Mouse (Mus musculus): ENCODE measurements around the gene Tomt. TPM values are rescaled to one million over a fixed set of nuclear protein-coding genes. Genes with fewer than 3 reads are reported as not detected.
A peak's percentile ranks its signal among the peaks of the same experiment; 100 is the strongest.

Gene Tomt
- polyA plus RNA-seq, 1 experiment from 2014 or later, result 0.59 TPM

- no peaks in the 10 kb centered on the region for H3K9me3 ChIP-seq (ENCODE audit: low read length)
- H3K4me2 ChIP-seq (replicated peaks; ENCODE audit: low read depth, low read length), result no peak overlapping the region
- peak overlapping the region; percentile 9; the same call in 1 of the 2 replicates for H3K9ac ChIP-seq (replicated peaks; ENCODE audit: low read length)
- WGBS, result 62% methylated on average over 4 of the region's 4 CpGs
- peaks cover 30% of the 10 kb centered on the region for H3K36me3 ChIP-seq (ENCODE audit: insufficient read depth, low read length)
- H3K4me3 ChIP-seq (ENCODE audit: low read length), result no peak overlapping the region
- no peak for ATAC-seq (ENCODE audit: low FRiP score, low TSS enrichment)
- no peaks in the 10 kb centered on the region for H3K27me3 ChIP-seq (ENCODE audit: insufficient read depth, low read length)
- peaks cover 23% of the 10 kb centered on the region for H3K4me1 ChIP-seq (ENCODE audit: insufficient read depth, low read length)
- H3K27ac ChIP-seq (ENCODE audit: low read length), result no peak overlapping the region
These were observed 2.2 kb upstream of the Tomt start for GRCm38 (mm10) chr7:101908367-101908766.

GRCm38 (mm10) chr7:101906696-101907095 is 537 bp upstream of the Tomt start:
- H3K4me2 ChIP-seq (replicated peaks; ENCODE audit: low read depth, low read length), result peak overlapping the region; percentile 73
- WGBS, result 58% methylated on average over 8 of the region's 8 CpGs
- H3K27ac ChIP-seq (ENCODE audit: low read length), result peak overlapping the region; percentile 97; the same call in 1 of the 2 replicates
- no peaks in the 10 kb centered on the region for H3K9me3 ChIP-seq (ENCODE audit: low read length)
- no peak for ATAC-seq (ENCODE audit: low FRiP score, low TSS enrichment)
- H3K4me3 ChIP-seq (ENCODE audit: low read length), result peak overlapping the region; percentile 75
- no peaks in the 10 kb centered on the region for H3K27me3 ChIP-seq (ENCODE audit: insufficient read depth, low read length)
- peaks cover 29% of the 10 kb centered on the region for H3K36me3 ChIP-seq (ENCODE audit: insufficient read depth, low read length)
- peaks cover 23% of the 10 kb centered on the region for H3K4me1 ChIP-seq (ENCODE audit: insufficient read depth, low read length)
- peak overlapping the region; percentile 91 for H3K9ac ChIP-seq (replicated peaks; ENCODE audit: low read length)

GRCm38 (mm10) chr7:101905561-101906286 is 435 bp downstream of the Tomt start, which contains the start of gene Lamtor1:
Lamtor1 (plus strand) TSS chr7:101905904.
- Histone ChIP-seq H3K36me3 (ENCODE audit: insufficient read depth, low read length) (peaks cover 21% of the 10 kb centered on the region), H3K27me3 (ENCODE audit: insufficient read depth, low read length) (no peaks in the 10 kb centered on the region), H3K4me2 (replicated peaks; ENCODE audit: low read depth, low read length) (peak within 1 kb of the TSS; percentile 73), H3K9me3 (ENCODE audit: low read length) (no peaks in the 10 kb centered on the region), H3K27ac (ENCODE audit: low read length) (peak within 1 kb of the TSS; percentile 97), H3K4me1 (ENCODE audit: insufficient read depth, low read length) (peaks cover 23% of the 10 kb centered on the region), H3K4me3 (ENCODE audit: low read length) (peak within 1 kb of the TSS; percentile 75), H3K9ac (replicated peaks; ENCODE audit: low read length) (peak within 1 kb of the TSS; percentile 91)
- ATAC-seq (ENCODE audit: low FRiP score, low TSS enrichment), result peak; percentile 98
- WGBS, result under 1% methylated on average over 61 of the region's 61 CpGs

GRCm38 (mm10) chr7:101902846-101903245 is 3.3 kb downstream of the Tomt start:
- no peak overlapping the region for H3K4me2 ChIP-seq (replicated peaks; ENCODE audit: low read depth, low read length)
- peaks cover 18% of the 10 kb centered on the region for H3K4me1 ChIP-seq (ENCODE audit: insufficient read depth, low read length)
- H3K27ac ChIP-seq (ENCODE audit: low read length), result no peak overlapping the region
- no peaks in the 10 kb centered on the region for H3K9me3 ChIP-seq (ENCODE audit: low read length)
- no peak overlapping the region for H3K9ac ChIP-seq (replicated peaks; ENCODE audit: low read length)
- H3K36me3 ChIP-seq (ENCODE audit: insufficient read depth, low read length), result 0 out of 2 replicates have a peak, but pooled peaks cover 10% of the 10 kb centered on the region
- no peak overlapping the region for H3K4me3 ChIP-seq (ENCODE audit: low read length)
- no peaks in the 10 kb centered on the region for H3K27me3 ChIP-seq (ENCODE audit: insufficient read depth, low read length)
- ATAC-seq (ENCODE audit: low FRiP score, low TSS enrichment), result no peak

DNA sequence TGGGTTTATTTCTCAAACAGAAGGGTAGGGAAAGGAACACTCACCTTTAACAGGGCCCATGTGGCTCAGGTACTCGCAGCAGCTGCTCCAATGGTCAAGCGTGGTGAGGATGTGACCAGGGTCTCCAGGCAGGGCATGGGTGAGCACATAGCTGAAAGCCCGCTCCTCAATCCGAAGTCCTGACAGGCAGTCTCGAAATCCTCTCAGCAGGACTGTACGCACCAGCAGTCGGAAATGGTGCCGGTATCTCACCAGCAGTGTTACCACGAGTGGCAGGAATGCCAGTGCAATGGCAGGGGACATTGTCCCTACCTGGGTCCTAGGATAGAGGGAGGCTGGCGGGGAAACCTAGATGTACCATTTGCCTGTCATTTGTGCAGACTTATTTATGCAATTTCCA is 4.2 kb downstream of the Tomt start:
- Histone ChIP-seq H3K9me3 (ENCODE audit: low read length) (no peaks in the 10 kb centered on the region), H3K4me2 (replicated peaks; ENCODE audit: low read depth, low read length) (no peak overlapping the region), H3K27ac (ENCODE audit: low read length) (no peak overlapping the region), H3K36me3 (ENCODE audit: insufficient read depth, low read length) (0 out of 2 replicates have a peak, but pooled peaks cover 10% of the 10 kb centered on the region), H3K4me1 (ENCODE audit: insufficient read depth, low read length) (peaks cover 18% of the 10 kb centered on the region), H3K9ac (replicated peaks; ENCODE audit: low read length) (no peak overlapping the region), H3K27me3 (ENCODE audit: insufficient read depth, low read length) (no peaks in the 10 kb centered on the region), H3K4me3 (ENCODE audit: low read length) (no peak overlapping the region)
- WGBS, result 88% methylated on average over 10 of the region's 10 CpGs
- ATAC-seq (ENCODE audit: low FRiP score, low TSS enrichment), result no peak

DNA sequence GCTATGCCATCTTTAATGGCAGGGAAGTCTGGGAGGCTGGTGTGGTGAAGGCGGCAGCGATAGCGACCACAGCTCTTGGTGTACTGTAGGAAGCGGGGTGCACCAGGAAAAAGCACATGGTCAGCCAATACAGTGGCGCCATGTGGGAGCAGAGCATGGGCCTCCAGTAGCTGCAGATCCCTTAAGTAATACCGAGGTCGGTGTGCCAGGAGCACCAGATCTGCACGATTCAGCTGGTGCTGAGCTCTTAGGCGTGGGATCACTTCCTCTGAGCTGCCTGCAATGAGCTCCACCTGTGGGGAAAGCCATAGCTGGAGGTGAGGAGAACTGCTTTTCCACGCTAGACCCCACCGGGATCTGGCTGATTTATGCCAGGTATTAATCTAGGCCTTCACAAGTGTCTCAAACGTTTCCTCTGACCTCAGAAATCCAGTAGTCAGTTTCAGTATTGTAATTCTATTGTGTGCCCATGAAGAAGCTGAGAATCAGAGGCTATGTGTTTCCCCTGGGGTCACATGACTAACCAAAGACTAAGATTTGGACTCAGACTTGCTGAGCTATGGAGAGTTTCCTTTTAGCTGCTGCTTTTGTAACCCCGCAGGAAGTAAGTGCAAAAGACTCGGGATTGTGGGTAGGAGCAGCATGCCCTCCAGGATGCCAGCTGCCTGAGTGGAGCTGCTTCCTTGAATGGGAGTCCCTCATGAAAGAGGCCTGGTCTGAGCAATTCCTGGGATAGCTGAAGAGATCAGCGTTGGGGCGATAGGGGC is 5.6 kb downstream of the Tomt start:
- Histone ChIP-seq H3K27me3 (ENCODE audit: insufficient read depth, low read length) (no peaks in the 10 kb centered on the region), H3K27ac (ENCODE audit: low read length) (no peak overlapping the region), H3K9ac (replicated peaks; ENCODE audit: low read length) (no peak overlapping the region), H3K4me1 (ENCODE audit: insufficient read depth, low read length) (peaks cover 12% of the 10 kb centered on the region; the same call in 1 of the 2 replicates), H3K4me2 (replicated peaks; ENCODE audit: low read depth, low read length) (no peak overlapping the region), H3K9me3 (ENCODE audit: low read length) (no peaks in the 10 kb centered on the region), H3K4me3 (ENCODE audit: low read length) (no peak overlapping the region), H3K36me3 (ENCODE audit: insufficient read depth, low read length) (0 out of 2 replicates have a peak, but pooled peaks cover 10% of the 10 kb centered on the region)
- 85% methylated on average over 16 of the region's 16 CpGs for WGBS
- no peak for ATAC-seq (ENCODE audit: low FRiP score, low TSS enrichment)

- under 1% methylated on average over 57 of the region's 57 CpGs for WGBS
- Histone ChIP-seq H3K9ac (replicated peaks; ENCODE audit: low read length) (peak overlapping the region; percentile 78), H3K27ac (ENCODE audit: low read length) (peak overlapping the region; percentile 96), H3K36me3 (ENCODE audit: insufficient read depth, low read length) (no peaks in the 10 kb centered on the region), H3K4me2 (replicated peaks; ENCODE audit: low read depth, low read length) (peak overlapping the region; percentile 62), H3K4me3 (ENCODE audit: low read length) (peak overlapping the region; percentile 81), H3K9me3 (ENCODE audit: low read length) (no peaks in the 10 kb centered on the region), H3K4me1 (ENCODE audit: insufficient read depth, low read length) (peaks cover 6% of the 10 kb centered on the region; the same call in 1 of the 2 replicates), H3K27me3 (ENCODE audit: insufficient read depth, low read length) (no peaks in the 10 kb centered on the region)
- peak; percentile 99 for ATAC-seq (ENCODE audit: low FRiP score, low TSS enrichment)
These were observed 9.8 kb downstream of the Tomt start for GRCm38 (mm10) chr7:101896104-101897066.

DNA sequence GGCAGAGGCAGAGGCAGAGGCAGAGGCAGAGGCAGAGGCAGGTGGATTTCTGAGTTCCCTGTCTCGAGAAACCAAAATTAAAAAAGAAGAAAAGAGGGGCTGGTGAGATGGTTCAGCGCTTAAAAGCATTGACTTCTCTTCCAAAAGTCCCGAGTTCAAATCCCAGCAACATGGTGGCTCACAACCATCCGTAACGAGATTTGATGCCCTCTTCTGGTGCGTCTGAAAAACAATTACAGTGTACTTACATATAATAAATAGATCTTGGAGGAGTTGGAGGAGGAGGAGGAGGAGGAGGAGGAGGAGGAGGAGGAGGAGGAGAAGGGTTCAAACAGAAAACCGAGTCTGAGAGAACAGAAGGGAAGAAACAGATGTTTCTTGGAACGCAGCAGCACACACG is 10.5 kb downstream of the Tomt start:
- Histone ChIP-seq H3K4me2 (replicated peaks; ENCODE audit: low read depth, low read length) (peak overlapping the region; percentile 53), H3K36me3 (ENCODE audit: insufficient read depth, low read length) (no peaks in the 10 kb centered on the region), H3K9ac (replicated peaks; ENCODE audit: low read length) (peak overlapping the region; percentile 72), H3K27me3 (ENCODE audit: insufficient read depth, low read length) (no peaks in the 10 kb centered on the region), H3K9me3 (ENCODE audit: low read length) (no peaks in the 10 kb centered on the region), H3K4me3 (ENCODE audit: low read length) (peak overlapping the region; percentile 81), H3K27ac (ENCODE audit: low read length) (peak overlapping the region; percentile 58; the same call in 1 of the 2 replicates), H3K4me1 (ENCODE audit: insufficient read depth, low read length) (peaks cover 6% of the 10 kb centered on the region; the same call in 1 of the 2 replicates)
- ATAC-seq (ENCODE audit: low FRiP score, low TSS enrichment), result no peak
- WGBS, result 32% methylated on average over 9 of the region's 9 CpGs

DNA sequence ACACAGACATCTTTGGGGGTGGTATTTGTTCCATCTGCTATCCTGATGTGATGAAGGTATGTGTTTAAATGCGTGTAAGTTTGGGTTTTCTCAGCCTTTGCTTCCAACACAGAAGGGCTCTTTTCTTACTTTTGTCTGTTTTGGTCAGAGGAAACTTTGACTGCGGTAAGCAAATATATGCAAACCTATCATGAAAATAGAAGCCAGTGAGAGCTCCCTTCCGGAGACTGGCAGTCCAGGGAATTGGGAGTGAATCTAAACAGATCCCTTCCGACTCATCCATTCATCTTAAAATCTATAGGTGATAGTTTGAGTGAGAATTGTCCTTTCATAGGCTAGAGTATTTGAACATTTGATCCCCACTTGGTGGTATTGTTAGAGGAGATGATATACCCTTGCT is 17.7 kb downstream of the Tomt start:
- H3K9ac ChIP-seq (replicated peaks; ENCODE audit: low read length), result no peak overlapping the region
- no peaks in the 10 kb centered on the region for H3K36me3 ChIP-seq (ENCODE audit: insufficient read depth, low read length)
- WGBS, result 84% methylated on average over 4 of the region's 4 CpGs

More for the DNA sequence above, 17.7 kb downstream of the Tomt start:
- ATAC-seq (ENCODE audit: low FRiP score, low TSS enrichment), result no peak
- Histone ChIP-seq H3K4me1 (ENCODE audit: insufficient read depth, low read length) (no peaks in the 10 kb centered on the region), H3K27ac (ENCODE audit: low read length) (no peak overlapping the region), H3K4me2 (replicated peaks; ENCODE audit: low read depth, low read length) (no peak overlapping the region), H3K27me3 (ENCODE audit: insufficient read depth, low read length) (no peaks in the 10 kb centered on the region), H3K9me3 (ENCODE audit: low read length) (no peaks in the 10 kb centered on the region), H3K4me3 (ENCODE audit: low read length) (no peak overlapping the region)

All from kidney, embryonic 16.5 days (tissue).